Mouse (Mus musculus): ENCODE measurements around the gene Ccl5. TPM values are rescaled to one million over a fixed set of nuclear protein-coding genes. Genes with fewer than 3 reads are reported as not detected.

Gene Ccl5
- total and polyA plus RNA-seq, 2 experiments from 2014 or later: 1.1 TPM; not detected in 1

DNA sequence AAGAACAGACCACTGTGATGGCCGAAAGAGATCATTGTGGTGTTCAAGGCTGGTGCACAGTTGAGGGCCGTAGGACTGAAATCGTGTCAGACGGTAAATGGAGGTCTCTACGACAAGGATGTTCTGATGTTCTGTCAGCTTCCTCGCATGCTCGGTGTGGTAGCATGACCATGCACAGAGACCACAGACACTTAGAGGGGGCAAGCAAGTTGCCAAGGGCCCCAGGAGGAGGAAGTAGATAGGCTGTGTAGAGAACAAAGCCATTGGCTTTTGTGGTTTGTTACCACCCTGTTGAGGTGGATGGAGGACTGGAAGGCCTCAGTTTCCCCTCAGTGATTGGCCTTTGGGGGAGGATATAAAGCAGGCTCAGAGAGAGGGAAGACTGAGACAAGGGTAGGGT, 38.9 kb upstream of the Ccl5 start:
- no peak overlapping the region for H3K9ac ChIP-seq
- DNase-seq (no peak), ATAC-seq (no peak)
- H3K27ac ChIP-seq (ENCODE audit: low read depth, low read length): no peak overlapping the region
- H3K4me3 ChIP-seq (ENCODE audit: low read depth, low read length): no peak overlapping the region
- no peaks in the 10 kb centered on the region for H3K27me3 ChIP-seq (ENCODE audit: insufficient read depth, low read length)
- no peaks in the 10 kb centered on the region for H3K36me3 ChIP-seq (ENCODE audit: insufficient read depth)
- no peaks in the 10 kb centered on the region for H3K9me3 ChIP-seq (ENCODE audit: low read length)
- H3K4me1 ChIP-seq (ENCODE audit: insufficient read depth): no peaks in the 10 kb centered on the region
- no peak overlapping the region for H3K4me2 ChIP-seq (ENCODE audit: low read depth)
- WGBS: 97% methylated on average over 7 of the region's 7 CpGs
- TF ChIP-seq CTCF (IDR thresholded peaks at IDR 0.05; ENCODE audit: low read depth): no peak

DNA sequence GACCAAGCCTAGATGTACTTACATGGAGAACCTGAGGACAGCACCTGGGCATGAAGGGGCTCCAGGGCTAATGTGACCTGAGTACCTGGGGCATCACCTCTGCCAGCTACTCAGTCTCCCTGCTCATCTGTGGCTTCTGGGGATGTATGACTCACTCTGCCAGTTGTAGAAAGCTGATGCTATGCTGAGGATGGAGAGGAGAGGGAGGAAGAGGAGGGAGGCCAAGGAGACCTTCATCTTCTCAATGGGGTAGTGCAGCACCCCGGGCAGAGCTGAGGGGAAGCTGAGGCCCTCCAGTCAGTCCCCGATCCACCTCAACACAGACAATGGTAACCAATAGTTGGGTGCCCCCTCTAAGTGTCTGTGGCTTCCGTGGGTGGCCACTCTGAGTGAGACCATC, 38.5 kb upstream of the Ccl5 start:
- ATAC-seq: no peak
- DNase-seq: no peak
- 89% methylated on average over 3 of the region's 3 CpGs for WGBS

DNA sequence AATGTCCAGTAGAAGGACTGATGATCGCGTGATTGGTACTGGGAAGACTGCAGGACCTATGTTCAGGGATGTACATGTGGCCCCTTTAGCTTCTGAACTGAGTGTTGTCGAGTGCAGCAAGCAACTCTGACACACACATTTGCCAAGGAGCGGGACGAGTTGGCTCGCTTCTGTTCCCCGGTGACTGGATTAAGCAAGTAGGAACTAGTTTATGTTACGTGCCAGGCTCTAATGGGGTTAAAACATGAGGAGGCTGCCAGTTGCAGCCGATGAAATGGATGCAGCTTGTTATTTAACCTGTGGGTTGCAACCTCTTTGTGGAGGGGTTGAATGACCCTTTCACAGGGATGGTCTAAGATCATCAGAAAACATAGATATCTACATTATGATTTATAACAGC, 37.7 kb upstream of the Ccl5 start:
- Histone ChIP-seq H3K36me3 (ENCODE audit: insufficient read depth) (no peaks in the 10 kb centered on the region), H3K4me2 (ENCODE audit: low read depth) (no peak overlapping the region), H3K27ac (ENCODE audit: low read depth, low read length) (no peak overlapping the region), H3K4me3 (ENCODE audit: low read depth, low read length) (no peak overlapping the region), H3K9me3 (ENCODE audit: low read length) (no peaks in the 10 kb centered on the region), H3K9ac (no peak overlapping the region), H3K4me1 (ENCODE audit: insufficient read depth) (no peaks in the 10 kb centered on the region), H3K27me3 (ENCODE audit: insufficient read depth, low read length) (no peaks in the 10 kb centered on the region)
- DNase-seq (no peak), ATAC-seq (no peak)
- 92% methylated on average over 9 of the region's 9 CpGs for WGBS
- TF ChIP-seq CTCF (IDR thresholded peaks at IDR 0.05; ENCODE audit: low read depth): no peak

More for the DNA sequence above, 38.5 kb upstream of the Ccl5 start:
- no peak overlapping the region for H3K27ac ChIP-seq (ENCODE audit: low read depth, low read length)
- no peaks in the 10 kb centered on the region for H3K27me3 ChIP-seq (ENCODE audit: insufficient read depth, low read length)
- no peaks in the 10 kb centered on the region for H3K36me3 ChIP-seq (ENCODE audit: insufficient read depth)
- H3K4me3 ChIP-seq (ENCODE audit: low read depth, low read length): no peak overlapping the region
- H3K9me3 ChIP-seq (ENCODE audit: low read length): no peaks in the 10 kb centered on the region
- H3K4me1 ChIP-seq (ENCODE audit: insufficient read depth): no peaks in the 10 kb centered on the region
- H3K9ac ChIP-seq: no peak overlapping the region
- no peak for TF ChIP-seq CTCF (IDR thresholded peaks at IDR 0.05; ENCODE audit: low read depth)
- no peak overlapping the region for H3K4me2 ChIP-seq (ENCODE audit: low read depth)

DNA sequence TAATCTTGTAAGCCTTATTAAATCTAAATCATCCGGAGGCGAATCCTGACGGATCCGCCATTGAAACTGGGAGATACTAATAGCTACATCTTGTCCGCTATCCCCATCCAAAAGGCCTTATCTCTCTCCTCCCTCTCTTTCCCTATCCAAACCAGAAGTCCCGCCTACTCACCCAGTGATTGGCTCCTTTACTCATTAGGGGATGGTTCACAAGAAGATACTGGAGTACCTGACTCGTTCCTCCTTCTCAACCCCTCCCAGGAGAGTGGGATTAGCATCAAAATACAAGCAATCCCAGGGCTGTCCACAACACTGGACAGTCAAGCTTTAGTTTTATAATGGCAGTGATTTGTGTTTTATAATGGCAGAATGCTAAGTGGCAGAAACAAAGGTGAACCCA, 37.0 kb upstream of the Ccl5 start:
- H3K9ac ChIP-seq: no peak overlapping the region
- no peak overlapping the region for H3K27ac ChIP-seq (ENCODE audit: low read depth, low read length)
- DNase-seq (no peak), ATAC-seq (no peak)
- H3K9me3 ChIP-seq (ENCODE audit: low read length): no peaks in the 10 kb centered on the region
- no peak overlapping the region for H3K4me2 ChIP-seq (ENCODE audit: low read depth)
- WGBS: 73% methylated on average over 7 of the region's 7 CpGs
- H3K4me3 ChIP-seq (ENCODE audit: low read depth, low read length): no peak overlapping the region
- no peaks in the 10 kb centered on the region for H3K27me3 ChIP-seq (ENCODE audit: insufficient read depth, low read length)
- no peaks in the 10 kb centered on the region for H3K36me3 ChIP-seq (ENCODE audit: insufficient read depth)
- no peaks in the 10 kb centered on the region for H3K4me1 ChIP-seq (ENCODE audit: insufficient read depth)
- TF ChIP-seq CTCF (IDR thresholded peaks at IDR 0.05; ENCODE audit: low read depth): no peak

DNA sequence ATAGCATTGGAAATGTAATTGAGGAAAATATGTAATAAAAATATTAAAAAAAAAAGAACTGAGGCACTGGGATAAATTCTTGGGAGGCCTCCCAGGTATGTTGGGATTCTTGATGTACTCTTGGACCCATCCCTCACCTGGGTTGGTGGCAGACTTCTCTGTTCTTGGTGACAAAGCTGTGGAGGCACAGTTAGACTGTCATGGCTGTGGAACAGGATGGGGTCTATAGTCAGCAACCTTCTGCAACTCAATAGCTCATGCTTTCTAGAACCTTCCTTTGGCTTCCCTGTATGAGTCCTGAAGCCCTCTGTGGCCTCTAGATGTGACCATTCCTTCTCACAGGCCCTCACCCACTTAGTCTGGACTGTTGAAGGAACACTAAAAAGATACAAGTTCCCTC, 36.3 kb upstream of the Ccl5 start:
- H3K4me3 ChIP-seq (ENCODE audit: low read depth, low read length): no peak overlapping the region
- H3K4me1 ChIP-seq (ENCODE audit: insufficient read depth): no peaks in the 10 kb centered on the region
- TF ChIP-seq CTCF (IDR thresholded peaks at IDR 0.05; ENCODE audit: low read depth): no peak
- no peak for ATAC-seq
- no peaks in the 10 kb centered on the region for H3K27me3 ChIP-seq (ENCODE audit: insufficient read depth, low read length)
- H3K4me2 ChIP-seq (ENCODE audit: low read depth): no peak overlapping the region
- H3K27ac ChIP-seq (ENCODE audit: low read depth, low read length): no peak overlapping the region
- H3K36me3 ChIP-seq (ENCODE audit: insufficient read depth): no peaks in the 10 kb centered on the region
- DNase-seq: no peak
- H3K9ac ChIP-seq: no peak overlapping the region
- no peaks in the 10 kb centered on the region for H3K9me3 ChIP-seq (ENCODE audit: low read length)

DNA sequence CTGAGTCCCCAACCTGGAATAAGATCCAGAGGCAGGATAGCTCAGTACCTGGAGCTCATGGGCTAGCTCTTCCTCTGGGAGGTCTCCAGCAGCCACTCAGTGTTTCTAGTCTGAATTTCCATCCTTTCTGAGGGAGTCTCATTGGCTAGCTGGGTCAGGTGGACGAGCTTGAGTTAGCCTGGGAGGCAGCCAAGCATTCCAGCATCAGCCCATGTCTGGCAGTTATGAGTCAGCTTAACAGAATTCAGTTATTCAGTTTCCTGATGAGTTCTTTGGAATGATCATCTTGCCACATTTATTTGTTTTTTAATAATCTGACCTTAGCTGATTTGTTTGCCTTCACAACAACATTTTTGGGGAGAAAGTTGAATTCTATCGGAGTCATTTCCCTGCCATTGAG, 33.4 kb upstream of the Ccl5 start:
- no peak overlapping the region for H3K4me3 ChIP-seq (ENCODE audit: low read depth, low read length)
- no peak for DNase-seq
- no peak overlapping the region for H3K9ac ChIP-seq
- no peaks in the 10 kb centered on the region for H3K9me3 ChIP-seq (ENCODE audit: low read length)
- no peaks in the 10 kb centered on the region for H3K27me3 ChIP-seq (ENCODE audit: insufficient read depth, low read length)
- WGBS: 67% methylated on average over 2 of the region's 2 CpGs
- no peaks in the 10 kb centered on the region for H3K4me1 ChIP-seq (ENCODE audit: insufficient read depth)
- H3K4me2 ChIP-seq (ENCODE audit: low read depth): no peak overlapping the region
- no peak for TF ChIP-seq CTCF (IDR thresholded peaks at IDR 0.05; ENCODE audit: low read depth)
- H3K36me3 ChIP-seq (ENCODE audit: insufficient read depth): no peaks in the 10 kb centered on the region
- no peak for ATAC-seq
- no peak overlapping the region for H3K27ac ChIP-seq (ENCODE audit: low read depth, low read length)

DNA sequence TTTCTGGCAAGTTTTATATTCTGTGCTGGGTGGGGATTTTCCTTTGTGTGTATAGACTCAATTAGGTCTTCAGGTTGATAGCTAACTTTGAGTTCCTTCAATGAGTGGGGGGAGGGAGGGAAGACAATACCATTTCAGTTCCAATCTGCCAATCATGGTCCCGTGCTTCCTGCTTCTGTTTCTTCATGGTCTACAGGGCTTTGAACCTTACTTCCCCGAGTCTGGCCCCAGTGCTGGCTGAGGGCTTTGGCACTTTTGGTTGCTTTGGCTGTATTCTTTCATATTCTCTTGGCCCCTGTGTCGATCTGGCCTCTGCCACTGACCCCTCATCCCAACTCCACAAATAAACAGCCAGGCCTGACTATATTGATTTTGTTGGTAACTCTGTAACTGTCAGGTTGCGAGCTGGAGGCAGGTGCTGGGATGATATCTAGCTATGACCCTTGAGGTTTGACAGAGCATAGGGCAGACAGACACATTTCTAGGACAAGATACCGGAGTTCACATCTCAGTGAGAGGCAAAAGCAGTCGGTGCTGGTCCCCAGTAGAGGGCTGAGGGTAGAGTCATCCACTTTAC, 32.1 kb upstream of the Ccl5 start:
- Histone ChIP-seq H3K4me1 (ENCODE audit: insufficient read depth) (no peaks in the 10 kb centered on the region), H3K27me3 (ENCODE audit: insufficient read depth, low read length) (no peaks in the 10 kb centered on the region), H3K36me3 (ENCODE audit: insufficient read depth) (no peaks in the 10 kb centered on the region), H3K4me3 (ENCODE audit: low read depth, low read length) (no peak overlapping the region), H3K4me2 (ENCODE audit: low read depth) (no peak overlapping the region), H3K9me3 (ENCODE audit: low read length) (no peaks in the 10 kb centered on the region), H3K9ac (no peak overlapping the region), H3K27ac (ENCODE audit: low read depth, low read length) (no peak overlapping the region)
- DNase-seq (no peak), ATAC-seq (no peak)
- no peak for TF ChIP-seq CTCF (IDR thresholded peaks at IDR 0.05; ENCODE audit: low read depth)
- WGBS: 77% methylated on average over 6 of the region's 6 CpGs

DNA sequence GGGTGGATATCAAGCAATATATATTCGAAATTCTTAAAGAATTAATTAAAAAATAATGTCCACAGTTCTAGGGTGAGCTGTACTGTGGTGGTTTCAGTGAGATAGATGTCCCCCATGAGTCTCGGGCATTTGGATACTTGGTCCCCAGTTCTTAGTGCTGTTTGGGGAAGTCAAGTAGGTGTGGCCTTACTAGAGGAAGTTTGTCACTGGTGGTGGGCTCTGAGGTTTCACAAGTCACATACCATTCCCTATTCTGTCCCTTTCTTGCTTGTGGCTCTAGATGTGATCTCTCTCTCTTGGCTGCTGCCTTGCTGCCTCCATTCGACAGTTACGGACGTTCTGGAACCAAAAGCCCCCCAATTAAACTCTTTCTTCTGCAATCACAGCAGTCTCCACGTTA, 30.1 kb upstream of the Ccl5 start:
- Histone ChIP-seq H3K9me3 (ENCODE audit: low read length) (no peaks in the 10 kb centered on the region), H3K9ac (no peak overlapping the region)

More for the DNA sequence above, 30.1 kb upstream of the Ccl5 start:
- Histone ChIP-seq H3K27me3 (ENCODE audit: insufficient read depth, low read length) (no peaks in the 10 kb centered on the region), H3K4me1 (ENCODE audit: insufficient read depth) (no peaks in the 10 kb centered on the region), H3K36me3 (ENCODE audit: insufficient read depth) (no peaks in the 10 kb centered on the region), H3K4me3 (ENCODE audit: low read depth, low read length) (no peak overlapping the region), H3K27ac (ENCODE audit: low read depth, low read length) (no peak overlapping the region), H3K4me2 (ENCODE audit: low read depth) (no peak overlapping the region)
- WGBS: 71% methylated on average over 6 of the region's 6 CpGs
- ATAC-seq: no peak
- no peak for TF ChIP-seq CTCF (IDR thresholded peaks at IDR 0.05; ENCODE audit: low read depth)
- DNase-seq: no peak
